Mouse (Mus musculus): ENCODE results near the gene Polr2g.

Polr2g gene

DNA sequence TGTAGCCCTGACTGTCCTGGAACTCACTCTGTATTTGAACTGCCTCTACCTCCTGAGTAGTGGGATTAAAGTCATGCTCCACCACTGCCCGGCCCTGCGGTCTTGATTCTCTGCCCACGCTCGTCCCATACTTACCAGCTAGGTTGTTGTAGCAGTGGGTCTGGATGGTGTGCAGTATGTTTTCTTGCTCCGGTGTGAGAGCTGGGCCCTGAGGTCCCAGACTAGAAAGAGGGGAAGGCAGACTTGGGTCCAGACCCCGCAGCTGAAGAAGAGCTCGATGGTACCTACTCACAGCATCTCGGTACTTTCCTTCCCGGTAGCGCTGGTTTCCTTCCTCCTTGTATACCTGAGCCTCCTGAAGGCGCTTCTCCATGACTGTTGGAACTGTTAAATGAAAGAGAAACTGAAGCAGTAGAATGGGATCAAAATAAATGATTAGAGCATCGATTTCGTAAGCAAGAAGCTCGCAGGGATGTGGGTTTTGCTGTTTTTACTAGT is 20.0 kb upstream of the Polr2g start:
- no peak for DNase-seq (ENCODE audit: low spot score)

DNA sequence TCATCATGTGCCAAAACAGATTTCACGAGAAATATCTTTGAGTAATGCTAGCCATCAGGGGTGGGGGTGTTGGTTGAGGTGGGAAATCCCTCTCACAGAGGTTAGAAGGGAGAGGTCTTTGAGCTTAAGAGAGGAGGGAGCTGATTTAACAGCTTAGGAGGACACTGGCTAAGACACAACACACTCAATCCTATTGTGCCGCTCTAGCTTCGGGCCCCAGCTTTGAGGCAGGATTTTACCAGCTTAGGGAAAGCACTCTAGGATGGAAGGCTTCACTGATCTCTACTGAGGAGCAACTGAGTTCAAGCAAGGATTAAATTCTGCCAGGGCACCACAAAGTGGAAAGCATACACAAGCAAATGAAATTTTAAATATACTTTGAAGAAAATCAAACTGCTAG is 18.6 kb upstream of the Polr2g start:
- DNase-seq (ENCODE audit: low spot score), result no peak

DNA sequence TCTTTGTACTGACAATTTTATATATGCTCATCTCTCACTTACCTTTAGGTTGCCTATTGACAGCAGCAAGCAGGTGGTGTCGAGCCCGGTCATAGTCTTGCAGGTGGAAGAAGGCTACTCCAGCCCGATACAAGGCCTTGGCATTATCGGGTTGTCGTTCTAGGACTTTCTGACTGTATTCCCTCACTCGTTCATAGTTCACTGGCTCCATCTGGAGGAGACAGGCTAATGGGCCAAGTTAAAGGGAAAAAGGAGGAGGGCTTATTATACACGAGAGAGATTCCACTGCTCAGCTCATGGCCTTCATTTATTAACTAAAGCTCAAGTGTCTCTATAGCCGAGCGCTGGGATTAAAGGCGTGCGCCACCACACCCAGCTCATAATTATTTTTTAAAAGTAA is 17.4 kb upstream of the Polr2g start:
- no peak for DNase-seq (ENCODE audit: low spot score)

DNA sequence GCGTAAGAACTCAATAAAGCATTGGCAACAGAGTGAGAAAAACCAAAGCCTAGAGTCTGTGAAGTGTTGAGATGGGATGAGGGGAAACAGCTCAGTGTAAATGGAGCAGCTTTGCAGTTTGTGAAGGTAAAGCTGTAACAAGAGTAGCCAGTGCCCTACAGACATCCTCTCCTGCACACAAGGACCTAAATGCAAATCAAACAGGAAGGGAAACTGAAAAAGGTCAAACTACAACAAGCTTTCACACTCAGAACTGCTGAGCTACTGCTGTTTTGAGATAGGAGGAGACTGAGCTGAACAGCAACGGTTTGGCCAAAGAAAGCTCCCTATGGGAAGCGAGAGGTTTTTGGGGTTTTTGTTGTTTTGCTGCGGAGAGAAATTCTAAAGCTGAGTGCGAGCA is 8.4 kb upstream of the Polr2g start:
- no peak for DNase-seq (ENCODE audit: low spot score)

DNA sequence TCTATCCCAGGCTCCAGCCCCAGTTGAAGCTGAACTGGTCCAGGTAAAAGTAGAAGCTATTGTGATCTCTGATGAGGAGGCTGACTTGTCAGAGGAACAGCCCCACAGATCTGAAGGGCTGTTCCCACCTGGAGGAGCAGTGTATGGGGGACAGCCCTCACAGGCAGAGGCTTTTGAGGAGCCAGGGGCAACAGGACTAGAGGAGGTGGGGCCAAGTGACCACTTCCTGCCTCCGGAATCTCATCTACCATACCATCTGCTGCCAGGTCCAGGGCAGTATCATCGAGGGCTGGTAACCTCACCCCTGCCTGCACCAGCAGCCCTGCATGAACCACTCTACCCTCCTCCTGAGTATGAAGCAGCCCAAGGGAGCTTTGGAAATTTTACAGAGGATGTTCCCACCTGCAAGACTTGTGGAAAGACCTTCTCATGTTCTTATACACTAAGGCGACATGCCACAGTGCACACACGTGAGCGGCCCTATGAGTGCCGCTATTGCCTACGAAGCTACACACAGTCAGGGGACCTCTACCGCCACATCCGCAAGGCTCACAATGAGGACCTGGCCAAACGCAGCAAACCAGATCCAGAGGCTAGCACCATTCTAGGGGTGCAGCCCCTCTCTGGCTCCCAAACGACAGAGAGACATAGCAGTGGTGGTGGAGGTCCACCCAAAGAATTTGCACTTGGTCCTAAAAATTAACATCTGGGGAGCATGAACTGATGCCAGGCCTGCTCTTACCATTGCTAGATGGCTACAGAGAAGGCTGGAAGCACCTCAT is 5.7 kb upstream of the Polr2g start:
- no peak for DNase-seq (ENCODE audit: low spot score)

DNA sequence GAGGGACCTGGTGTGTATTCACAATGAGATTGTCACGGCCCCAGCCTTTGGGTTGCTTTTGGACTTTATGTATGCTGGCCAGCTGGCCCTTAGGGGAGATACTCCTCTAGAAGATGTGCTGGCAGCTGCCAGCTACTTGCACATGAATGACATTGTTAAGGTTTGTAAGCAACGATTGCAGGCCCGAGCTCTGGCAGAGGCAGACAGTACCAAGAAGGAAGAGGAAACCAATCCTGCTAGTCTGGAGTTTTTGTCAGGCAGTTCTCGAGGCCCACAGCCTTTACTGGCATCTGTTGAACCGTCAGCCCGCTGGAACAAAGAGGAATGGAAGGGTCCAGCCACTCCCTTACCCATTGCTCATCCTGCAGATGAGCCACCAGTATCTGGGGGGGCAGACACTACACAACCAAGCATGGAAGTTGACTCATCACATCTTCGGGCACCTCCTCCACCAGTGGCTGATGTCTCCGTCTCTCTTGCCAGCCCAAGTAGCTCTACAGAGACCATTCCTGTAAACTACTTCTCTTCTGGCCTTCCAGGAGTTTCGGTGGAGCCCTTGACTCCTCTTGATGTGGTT is 4.9 kb upstream of the Polr2g start:
- DNase-seq (ENCODE audit: low spot score), result no peak

DNA sequence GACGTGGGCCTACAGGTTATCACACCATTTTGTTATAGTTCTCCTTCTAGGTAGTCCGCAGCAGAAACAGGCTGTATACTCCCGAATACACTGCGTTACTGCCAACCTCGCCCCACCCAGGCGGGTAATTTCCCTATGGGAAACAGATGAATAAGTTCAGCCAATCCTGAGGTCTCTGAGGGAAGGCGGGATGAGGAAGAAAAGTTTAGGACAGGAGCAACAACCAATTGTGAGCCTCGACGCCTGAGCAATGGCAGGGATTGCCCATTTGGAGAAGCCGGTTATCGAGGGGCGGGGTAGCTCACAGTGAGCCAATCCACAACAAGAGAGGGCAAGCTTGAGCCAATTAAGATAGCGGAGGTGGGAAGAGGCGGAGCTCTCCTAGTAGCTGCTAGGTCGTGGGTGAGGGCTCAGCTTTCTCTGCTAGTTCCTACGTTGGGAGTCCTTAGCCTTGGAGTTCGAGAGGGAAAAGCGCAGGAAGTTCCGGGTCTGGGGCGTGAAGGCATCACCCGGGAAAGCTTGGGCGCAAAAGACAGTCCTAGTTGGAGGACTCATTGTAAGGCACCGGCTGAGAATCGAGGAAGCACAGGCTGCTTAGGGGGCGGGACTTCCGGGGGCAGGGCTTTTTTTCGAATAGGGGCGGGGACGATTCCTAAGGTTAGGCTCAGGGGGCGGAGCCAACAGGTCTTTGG is 3.9 kb upstream of the Polr2g start, which contains the start of gene Zbtb3:
Gene Zbtb3, plus strand, starts transcription at position 426 of the 692 bp plus-strand sequence.
- DNase-seq (ENCODE audit: low spot score), result peak; percentile 96

DNA sequence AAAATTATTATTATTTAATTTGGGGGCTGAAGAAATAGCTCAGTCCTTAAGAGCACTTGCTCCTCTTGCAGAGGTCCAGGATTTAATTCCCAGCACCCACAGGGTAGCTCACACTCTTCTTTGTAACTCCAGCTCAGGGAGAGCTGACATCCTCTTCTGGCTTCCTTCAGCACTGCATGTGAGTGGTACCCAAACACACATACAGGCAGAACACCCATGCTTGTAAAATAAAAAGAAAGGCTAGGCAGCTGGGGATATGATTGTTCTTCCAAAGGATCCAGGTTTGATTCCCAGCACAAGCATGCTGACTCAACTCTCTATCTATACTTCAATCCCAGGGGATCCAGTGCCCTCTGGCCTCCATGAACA is 554 bp upstream of the Polr2g start:
- no peak for DNase-seq (ENCODE audit: low spot score)

DNA sequence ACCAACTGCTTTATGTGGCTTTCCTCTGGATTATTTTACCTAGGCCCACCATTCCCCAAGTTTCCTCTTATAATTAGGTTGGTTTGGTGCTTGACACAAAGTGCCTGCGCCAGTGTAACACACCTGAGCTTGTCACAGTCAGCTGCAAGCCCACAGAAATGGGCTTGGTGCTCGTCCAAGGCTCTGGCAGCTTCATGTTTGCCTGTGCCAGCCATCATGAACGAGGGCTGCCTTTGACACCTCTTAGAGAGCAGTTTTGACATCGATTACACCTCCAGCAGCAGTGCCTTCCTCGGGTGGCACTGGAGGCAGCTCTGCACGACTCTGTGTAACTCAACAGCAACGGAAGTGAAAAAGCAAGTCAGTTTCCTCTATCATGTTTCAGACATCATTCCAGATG is 8.2 kb downstream of the Polr2g start:
- DNase-seq (ENCODE audit: low spot score), result no peak

DNA sequence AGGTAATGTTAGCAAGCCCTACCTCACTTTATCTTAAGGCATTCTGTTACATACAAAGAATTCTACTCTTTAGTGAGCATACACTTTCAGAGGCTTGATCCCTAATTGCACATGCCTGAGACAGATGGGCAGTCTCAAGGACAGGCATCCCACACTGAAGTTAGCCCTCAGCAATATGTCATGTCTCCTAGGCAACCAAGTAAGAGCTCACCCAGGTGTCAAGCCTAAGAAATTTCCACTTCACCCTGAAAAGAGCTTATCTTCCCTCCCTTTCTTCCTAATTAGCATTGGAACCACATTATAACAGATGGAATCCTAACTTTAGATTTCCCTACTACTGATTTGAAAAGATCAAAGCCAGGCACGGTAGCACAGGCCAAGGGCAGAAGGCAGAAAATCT is 9.2 kb downstream of the Polr2g start:
- no peak for DNase-seq (ENCODE audit: low spot score)

DNA sequence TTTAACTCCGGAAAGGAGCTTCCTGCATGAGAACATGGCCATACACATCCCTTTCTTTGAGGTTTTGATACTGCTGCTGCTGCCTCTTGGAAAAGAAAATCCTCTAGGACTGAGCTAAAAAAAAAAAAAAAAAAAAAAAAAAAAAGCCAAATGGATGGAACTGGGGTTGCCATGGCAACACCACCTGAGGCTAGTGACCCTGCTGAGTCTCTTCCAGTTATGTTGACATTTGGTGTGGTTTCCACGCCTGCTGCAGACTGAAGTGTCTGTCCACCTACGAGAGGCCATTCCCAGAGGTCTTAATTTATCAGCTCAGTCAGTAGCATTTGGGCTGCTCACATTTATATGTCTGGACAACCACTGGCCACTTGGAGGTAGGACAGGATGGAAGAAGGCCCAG is 9.9 kb downstream of the Polr2g start:
- DNase-seq (ENCODE audit: low spot score), result no peak

DNA sequence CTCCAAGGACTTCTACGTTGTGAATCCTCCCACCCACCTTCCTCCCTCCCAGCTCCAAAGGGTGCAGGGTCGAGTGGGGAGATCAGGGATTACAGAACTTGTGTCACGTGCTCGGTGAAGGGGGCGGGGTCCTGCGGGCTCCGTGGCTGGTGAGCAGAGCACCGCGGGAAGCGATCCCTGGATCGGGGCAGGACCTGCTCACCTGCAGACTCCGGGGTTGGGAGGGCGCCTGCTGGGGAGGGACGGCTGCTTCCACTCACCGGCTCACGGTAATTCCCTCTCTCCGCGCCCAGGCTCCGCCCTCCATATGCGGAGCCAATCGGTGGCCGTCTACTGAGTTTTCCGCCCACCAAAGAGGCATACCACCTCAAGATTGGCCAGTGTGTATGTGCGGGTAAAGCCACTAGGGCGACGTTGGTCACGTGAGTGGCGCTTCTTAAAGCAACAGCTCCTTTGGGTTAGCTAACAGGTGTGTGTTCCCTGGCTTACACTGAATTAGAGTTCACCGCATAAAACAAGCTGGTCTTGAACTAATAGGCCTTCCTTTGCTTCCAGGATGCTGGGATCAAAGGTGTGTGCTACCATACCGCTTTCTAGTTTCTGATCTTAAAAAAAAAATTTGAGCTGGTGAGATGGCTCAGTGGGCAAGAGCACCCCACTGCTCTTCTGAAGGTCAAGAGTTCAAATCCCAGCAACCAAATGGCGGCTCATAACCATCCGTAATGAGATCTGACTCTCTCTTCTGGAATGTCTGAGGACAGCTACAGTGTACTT is 12.2 kb downstream of the Polr2g start, which contains the start of gene Taf6l:
Gene Taf6l, minus strand, starts transcription at position 410 of the 774 bp plus-strand sequence.
- peak; percentile 92 for DNase-seq (ENCODE audit: low spot score)

DNA sequence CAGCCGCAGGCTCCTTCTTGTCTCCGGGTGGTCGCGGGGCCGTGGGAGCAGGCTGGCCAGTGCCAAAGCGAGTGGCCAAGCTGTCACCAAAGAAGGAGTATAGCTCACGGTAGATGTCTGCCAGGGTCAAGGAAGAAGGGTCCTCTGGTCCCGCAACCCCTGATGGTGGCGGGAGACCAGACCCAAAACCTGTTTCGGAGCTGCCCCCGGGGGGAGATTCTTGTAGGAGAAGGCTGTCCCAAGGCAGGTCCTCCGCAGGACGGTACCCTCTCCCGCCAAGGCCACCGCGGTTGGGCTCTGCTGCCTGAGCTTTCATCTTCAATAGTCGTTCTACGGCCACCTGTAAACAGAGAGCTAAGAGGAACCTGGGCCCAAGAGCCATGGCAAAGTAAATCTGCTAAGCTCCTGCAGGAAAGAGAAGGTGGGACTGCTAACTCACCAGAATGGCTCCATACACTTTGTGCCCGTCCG is 23.4 kb downstream of the Polr2g start:
- no peak for DNase-seq (ENCODE audit: low spot score)

DNA sequence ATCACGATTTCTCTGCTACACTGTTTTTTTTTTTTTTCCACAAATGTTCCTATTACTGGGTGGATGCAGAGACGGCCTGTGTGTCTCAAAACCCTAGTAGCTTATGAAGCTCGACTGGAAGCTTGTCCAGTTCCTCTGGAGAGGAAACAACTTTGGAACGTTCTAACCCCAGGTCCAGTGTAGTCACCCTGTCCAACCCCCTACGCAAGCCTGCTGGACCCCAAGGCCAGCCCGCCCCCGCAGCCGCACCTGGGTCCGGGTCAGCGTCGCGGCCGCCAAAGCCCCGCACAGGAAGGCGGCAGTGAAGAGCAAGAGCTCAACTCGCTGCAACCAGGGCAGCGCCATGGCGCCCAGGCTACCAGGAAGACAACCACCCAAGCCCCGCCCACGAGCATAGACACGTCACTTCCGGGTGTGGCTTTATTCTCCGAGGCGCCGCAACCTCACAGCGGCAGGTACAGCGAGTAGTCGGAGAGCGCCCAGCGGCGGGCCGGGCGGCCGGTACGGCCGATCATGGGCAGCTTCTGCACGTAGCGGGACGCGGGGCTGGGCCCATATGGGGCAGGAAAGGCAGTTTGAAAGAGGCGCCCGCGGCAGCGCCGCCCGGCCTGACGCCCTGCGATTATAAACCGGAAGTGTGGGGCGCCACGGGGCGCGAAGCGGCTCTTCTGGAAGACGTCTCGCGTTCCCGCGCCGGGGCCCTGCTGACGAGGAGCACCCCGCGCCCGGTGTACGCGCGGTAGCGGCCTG is 24.1 kb downstream of the Polr2g start, which contains the start of gene Tmem179b:
Gene Tmem179b, minus strand, starts transcription at position 382 of the 750 bp plus-strand sequence.
- DNase-seq (ENCODE audit: low spot score), result peak; percentile 94

DNA sequence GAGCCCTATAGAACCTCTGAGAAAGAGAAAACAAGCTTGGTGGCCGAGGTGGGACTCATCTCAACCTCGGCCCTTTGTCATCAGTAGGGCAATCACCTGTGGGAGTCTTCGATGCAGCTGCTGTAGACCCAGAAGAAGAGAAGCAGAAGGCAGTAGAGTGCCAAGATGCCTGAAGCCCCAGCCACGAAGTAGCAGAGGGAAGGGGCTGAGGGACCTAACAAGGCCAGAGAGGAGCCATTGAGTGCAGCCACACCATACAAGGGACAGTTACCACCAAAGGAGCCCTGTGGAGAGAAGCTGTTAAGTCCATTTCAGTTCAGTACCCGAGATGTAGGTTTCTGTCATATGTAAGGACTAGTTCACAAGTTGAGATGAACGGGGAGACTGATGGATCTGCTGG is 25.0 kb downstream of the Polr2g start:
- DNase-seq (ENCODE audit: low spot score), result no peak

DNA sequence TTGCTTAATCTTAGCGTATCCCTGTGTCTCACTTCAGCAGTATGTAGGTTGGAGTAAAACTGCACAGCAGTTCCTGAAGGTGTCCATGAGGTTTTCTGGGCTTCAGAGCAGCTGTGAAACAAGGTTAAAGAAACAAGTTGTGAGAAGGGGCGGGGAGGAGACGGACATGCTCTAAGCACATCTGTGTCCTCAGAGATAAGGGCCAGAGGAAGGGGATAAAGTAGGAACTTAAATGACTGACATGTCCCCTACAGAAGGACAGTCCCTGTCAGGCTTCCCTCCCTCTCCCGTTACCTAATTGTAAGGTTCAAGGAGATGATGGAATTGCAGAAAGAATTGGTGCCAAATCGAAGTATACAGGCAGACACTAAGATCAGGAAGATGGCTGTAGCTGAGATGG is 25.4 kb downstream of the Polr2g start:
- no peak for DNase-seq (ENCODE audit: low spot score)

DNA sequence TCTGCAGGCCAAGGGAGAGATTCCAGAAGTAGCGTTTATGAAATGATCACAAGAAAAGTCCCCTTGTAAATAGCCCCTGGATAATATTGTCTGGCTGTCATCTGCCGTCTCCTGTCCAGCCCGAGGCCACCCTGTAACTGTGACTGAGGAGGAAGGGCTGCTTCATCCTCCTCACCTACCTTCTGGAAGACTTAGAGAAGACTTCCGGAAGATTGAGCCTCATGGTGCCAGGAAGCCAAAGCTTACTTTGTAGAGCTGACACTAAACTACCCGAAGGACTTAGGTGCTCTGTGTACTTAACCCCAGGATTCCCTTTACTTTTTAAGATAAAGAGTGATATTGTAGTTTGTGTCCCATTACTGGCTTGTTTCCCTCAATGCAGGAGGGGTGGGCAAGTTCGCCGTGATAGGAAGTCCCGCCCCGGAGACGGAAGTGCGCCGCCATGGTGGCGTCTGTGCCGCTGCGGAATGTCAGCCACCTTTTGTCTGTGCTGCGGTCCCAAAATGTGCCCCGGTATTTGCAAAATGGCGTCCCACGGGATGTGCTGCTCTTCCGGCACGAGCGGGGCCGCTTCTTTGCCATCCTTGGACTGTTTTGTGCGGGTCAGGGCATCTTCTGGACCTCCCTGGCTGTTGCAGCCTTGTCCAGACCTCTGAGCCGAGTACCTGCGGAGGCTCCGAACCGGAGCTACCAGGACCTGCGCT is 27.7 kb downstream of the Polr2g start, which contains the start of gene Tmem223:
Gene Tmem223, plus strand, starts transcription at position 430 of the 704 bp plus-strand sequence.
- DNase-seq (ENCODE audit: low spot score), result peak; percentile 70

DNA sequence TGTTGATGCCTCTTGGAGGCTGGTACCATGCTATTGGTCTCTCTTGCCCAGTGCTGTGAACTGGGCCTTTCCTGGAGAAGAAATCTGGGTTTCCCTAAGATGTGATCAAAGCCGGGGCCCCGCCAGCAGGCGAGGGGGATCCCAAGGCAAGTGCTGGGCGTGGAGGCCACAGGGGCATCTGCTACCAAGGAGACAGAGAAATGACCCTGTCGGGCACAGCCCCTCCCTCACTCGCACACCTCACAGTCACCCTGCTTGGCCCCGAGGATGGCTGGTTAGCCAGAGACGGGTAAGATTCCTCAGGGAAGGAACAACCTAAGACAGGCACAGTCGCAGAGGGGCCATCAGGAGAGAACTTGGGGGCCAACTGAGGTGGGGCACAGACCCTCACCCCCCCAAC is 32.8 kb downstream of the Polr2g start:
- DNase-seq (ENCODE audit: low spot score), result no peak

DNA sequence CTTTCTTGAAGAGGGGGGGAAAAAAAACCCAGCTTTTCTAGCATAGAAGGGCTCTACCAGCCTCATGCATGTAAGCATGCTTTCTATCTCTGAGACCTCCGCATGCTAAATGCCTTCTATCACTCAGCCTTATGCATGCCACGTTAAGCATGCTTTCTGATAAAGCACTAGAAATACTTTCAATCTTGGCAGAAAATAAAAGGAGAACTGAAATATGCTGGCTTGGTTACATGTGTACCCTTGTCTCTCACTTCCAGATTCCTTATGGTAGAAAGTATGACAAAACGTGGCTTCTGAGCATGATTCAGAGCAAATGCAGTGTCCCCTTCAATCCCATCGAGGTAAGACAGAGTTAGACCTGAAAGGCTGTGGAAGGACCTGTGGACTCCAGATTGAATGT is 35.1 kb downstream of the Polr2g start:
- no peak for DNase-seq (ENCODE audit: low spot score)

DNA sequence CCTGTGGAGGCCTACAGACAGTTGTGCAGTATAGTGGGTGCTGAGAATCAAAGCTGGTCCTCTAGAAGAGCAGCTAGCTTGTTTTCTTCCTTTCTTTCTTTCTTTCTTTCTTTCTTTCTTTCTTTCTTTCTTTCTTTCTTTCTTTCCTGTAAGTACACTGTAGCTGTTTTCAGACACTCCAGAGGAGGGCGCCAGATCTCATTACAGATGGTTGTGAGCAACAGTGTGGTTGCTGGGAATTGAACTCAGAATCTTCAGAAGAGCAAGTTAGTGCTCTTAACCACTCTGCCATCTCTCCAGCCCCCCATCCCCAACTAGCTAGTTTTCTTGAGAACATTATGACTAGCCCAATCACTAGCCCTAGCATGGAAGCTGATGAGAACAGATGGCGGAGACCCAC is 37.6 kb downstream of the Polr2g start:
- no peak for DNase-seq (ENCODE audit: low spot score)

DNA sequence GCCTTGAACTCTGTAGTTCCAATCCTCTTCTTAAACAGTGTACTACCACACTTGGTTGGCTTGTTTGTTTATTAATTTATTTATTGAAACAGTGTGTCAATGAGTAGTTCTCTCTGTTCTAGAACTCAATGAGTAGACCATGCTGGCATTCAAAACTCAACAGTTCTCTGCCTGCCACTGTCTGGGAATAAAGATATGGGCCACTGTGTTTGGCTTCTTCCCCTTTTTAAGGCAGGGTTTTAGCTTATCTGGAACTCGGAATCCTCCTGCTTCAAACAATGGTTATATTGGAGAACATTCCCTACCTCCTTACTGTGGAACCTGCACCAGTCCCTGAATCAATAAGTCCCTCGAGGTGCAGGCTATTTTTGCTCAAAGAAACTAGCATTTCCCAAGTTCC is 39.5 kb downstream of the Polr2g start:
- no peak for DNase-seq (ENCODE audit: low spot score)
